Mouse (Mus musculus): ENCODE data around the gene Tle3.

Gene Tle3

DNA sequence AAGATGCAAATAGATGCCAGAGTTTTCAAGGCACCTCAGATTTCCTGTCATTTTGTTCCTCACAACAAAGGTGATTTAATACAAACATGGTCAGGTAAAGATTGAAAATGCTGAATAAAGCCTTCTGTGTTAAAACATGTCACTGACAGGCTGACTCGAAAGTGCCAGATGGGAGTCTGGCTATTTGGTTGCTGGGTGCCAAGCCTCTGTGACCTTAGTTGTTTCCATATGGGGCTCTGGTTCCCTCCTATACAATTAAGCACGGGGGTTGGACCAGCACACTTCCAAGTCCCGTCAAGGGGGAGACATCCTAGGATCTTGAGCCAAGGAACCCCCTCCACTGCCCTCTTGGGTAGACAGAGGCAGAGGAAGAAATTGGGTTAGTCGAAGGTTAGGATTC, 13.2 kb upstream of the Tle3 start:
- no peak for DNase-seq (ENCODE audit: low spot score in 2 of 2)

- DNase-seq (ENCODE audit: low spot score in 2 of 2): no peak
Observed at GRCm38 (mm10) chr9:61359741-61360140, 12.4 kb upstream of the Tle3 start.

- DNase-seq (ENCODE audit: low spot score in 2 of 2): no peak
Observed at GRCm38 (mm10) chr9:61360163-61360562, 12.0 kb upstream of the Tle3 start.

DNA sequence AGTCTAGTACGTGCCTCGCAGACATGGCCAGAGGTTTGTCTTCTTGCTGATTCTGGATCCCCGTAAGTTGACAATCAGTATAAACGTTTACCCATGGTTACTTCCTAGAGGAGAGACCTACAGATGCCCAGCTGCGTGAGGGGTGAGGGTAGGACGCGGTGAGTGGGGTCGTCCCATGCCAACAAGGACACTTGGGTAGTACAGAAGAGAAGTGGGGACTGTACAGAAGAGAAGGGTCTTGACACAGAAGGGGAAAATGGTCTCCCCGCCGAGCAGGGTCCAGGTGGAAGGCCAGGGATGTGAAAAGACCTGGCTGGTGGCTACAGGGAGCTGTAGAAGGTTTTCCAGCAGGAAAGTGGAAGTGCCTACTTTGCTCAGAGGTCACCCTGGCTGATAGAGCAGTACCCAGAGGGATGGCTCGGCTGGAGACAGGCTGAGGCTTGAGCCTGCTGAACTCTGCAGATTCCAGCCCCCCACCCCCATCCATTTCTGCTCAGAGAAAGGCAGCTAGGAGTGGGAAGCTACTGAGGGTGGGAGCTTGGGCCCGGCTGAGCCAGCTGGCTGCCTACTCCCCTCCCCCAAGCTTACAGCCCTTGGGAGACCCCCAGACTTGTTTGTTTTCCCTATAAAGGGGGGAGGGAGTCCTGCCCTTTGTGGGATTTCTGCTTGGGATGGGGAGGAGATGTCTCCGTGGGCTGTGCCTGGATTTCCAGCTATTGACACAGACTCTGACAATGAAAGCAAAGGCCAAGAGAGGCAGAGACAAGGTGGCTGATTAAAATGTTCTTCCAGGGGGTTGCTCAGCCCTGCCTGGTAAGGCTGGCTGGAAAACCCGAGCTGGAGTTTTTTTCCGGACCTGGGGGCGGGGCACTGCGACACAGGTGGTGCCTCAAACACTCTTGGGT, 11.2 kb upstream of the Tle3 start:
- no peak for DNase-seq (ENCODE audit: low spot score in 2 of 2)

- no peak for DNase-seq (ENCODE audit: low spot score in 2 of 2)
Observed at GRCm38 (mm10) chr9:61363194-61363593, 9.0 kb upstream of the Tle3 start.

DNA sequence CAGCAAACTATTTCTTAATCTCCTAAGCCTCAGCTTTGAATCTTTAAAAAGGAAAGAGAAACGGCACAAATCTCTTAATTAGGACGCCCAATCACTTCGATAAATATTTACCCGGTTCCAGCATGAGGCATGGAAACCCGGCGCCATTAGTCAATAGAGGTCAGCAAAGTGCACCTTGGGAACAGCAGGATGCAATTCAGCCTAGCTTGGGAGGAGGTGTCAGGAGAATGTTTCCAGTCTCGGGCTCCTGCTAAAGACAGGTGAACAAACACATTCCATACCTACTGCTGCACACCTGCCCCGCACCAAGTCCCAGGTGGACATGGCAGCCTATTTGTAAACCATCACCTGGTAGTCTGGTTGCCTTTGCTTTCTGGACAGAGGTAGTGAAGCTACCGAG, 6.1 kb upstream of the Tle3 start:
- DNase-seq (ENCODE audit: low spot score in 2 of 2): no peak

DNA sequence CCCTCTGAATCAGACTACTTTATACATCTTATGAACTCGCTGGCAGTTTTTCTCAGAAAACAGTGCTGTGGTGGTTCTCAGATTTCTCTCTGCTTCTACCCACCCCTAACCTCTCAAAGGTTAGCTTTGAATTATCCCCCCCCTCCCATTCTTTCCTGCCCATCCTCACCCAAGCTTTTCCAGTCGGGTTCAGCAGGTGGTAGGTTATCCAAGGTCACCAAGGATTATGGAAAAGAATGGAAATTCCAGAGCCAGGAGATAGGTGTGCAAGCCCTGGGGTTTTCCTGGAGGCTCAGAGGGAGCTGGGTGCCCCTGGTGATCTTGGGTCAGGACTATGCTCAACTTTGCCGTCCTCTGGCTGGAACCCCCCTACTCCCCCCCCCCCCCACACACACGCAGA, 5.0 kb upstream of the Tle3 start:
- no peak for DNase-seq (ENCODE audit: low spot score in 2 of 2)

DNA sequence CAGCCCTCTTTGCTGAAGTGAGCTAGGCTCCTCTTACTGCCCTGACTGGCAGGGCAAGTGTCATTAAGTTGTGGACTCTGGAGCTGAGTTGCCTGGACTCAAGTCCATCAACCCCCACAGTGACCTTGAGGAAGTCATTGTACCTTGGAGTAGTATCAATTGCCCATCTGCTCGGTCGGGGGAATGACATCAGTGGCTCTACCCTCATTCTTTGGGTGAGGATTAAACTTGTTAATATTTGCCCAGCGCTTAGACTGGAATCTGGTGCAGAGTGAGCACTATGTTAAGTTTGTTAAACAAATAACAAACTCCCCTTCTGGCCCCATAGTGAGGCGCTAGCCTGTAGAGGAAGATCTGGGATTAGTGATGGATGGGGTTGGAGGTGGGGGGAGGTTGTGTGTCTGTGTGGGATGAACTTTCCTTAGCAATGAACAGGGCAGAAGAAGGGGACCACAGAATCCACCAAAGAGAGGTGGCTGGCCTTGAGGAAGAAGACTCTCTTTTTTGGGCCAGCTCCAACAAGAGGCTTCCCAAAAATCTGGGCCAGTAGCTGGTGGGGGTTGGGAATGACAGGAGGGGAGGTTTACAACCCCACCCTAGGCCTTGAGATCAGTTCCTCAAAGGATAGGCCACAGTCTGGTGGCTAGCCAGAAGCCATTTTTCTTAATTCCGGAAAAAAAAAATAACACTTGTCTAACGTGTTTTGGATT, 4.2 kb upstream of the Tle3 start:
- DNase-seq (ENCODE audit: low spot score in 2 of 2): no peak

DNA sequence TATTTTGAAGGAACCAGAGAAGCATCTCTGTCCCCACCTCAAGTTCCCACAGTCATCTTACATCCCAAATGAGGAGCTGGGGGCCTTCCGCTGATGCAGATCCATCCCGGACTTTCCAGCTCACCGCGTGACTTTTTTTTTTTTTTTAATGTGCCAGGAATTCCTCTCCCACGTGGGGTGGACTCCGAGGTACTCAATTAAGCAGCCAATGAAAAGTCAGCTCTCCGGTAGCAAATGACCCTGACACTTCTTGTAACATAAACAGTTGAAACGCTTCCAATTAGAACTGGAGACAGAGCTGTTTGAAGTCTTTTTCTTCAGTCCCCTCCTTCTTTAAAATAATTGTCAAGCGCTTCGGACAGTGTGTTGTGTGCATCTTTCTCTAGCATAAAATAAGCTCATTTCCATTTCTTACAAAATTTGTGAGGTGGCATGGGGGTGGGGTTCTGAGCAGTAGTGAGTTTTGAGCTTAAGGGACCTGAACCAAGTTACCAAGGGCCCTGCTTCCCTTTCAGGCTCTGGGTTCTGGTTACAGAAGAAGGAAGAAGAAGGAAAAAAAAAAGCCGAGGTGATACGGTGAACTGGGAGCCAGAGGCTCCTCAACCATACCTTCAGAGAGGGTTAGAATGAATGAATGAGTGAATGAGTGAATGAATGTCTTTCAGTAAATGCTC, 3.5 kb upstream of the Tle3 start:
- no peak for DNase-seq (ENCODE audit: low spot score in 2 of 2)

DNA sequence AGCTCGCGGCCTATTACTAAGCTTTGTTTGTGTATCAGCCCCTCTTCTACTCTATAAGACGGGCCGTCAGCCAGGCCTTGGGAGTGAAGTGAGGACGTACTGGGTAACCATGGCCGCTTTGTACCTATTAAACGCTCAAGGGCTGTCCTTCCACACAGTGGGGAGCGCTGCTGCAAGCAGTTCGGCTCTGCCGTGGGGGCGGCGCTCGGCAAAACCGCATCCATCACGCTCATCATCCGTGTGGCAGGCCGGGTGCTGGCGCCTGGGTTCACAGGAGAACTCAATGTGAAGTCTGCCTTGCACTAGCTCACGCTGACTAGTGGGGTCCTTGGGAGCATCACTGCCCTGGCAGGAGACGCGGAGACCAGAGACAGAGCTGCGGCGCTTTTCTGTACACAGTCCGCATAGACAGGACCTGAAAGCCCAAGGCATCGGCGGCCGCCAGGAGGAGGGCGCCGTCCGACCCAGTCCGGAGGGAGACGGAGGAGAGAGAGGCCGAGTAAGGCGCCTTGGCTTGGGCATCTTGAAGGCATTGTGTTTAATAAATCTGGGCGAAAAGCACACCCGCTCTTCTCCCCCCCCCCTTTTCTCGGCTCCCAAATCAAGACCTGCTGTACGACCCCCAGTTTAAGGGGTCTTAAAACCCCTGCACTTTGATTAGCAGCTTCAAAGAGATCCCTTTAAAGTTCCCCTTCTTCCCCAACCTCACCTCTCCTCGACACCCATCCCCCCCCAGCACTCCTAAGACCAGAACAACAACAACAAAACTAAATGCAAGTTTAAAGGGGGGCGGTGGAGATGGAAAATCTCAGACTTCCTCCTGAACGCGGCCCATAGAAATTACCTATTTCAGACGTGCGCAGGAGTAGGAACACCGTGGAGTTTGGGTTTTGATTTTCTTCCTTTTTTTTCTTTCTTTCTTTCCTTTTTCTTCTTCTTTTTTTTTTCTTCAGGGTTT, 2.6 kb upstream of the Tle3 start:
- DNase-seq (ENCODE audit: low spot score in 2 of 2): no peak

- DNase-seq (ENCODE audit: low spot score in 2 of 2): peak; percentile 99 to 100
Observed at GRCm38 (mm10) chr9:61370454-61370888, 1.7 kb upstream of the Tle3 start.

- DNase-seq (ENCODE audit: low spot score in 2 of 2): peak in 1 of 2 experiments; percentile 72
Observed at GRCm38 (mm10) chr9:61370889-61371754, 1.0 kb upstream of the Tle3 start.

DNA sequence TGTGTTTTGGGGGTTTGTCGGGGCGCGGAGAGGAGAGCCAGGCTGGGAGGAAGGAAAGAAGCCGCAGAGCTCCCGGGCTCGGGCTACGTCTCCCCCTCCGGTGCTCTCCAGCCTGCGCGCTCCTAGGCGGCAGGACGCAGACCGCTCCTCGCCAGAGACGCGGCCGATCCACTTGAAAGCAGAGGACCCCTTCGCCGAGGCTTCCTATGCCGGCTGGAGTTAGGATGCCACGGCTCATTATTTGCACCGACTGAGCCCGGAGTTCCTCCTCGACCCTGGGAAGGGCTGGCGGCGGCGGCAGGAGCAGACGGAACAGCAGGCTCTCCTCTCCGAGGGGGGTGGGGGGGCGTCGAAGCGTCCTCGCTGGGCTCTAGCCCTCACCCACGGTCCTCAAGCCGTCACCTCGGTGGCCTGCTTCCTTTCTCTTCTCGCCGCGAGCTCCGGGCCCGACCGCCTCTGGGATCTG, 377 bp downstream of the Tle3 start:
- no peak for DNase-seq (ENCODE audit: low spot score in 2 of 2)

DNA sequence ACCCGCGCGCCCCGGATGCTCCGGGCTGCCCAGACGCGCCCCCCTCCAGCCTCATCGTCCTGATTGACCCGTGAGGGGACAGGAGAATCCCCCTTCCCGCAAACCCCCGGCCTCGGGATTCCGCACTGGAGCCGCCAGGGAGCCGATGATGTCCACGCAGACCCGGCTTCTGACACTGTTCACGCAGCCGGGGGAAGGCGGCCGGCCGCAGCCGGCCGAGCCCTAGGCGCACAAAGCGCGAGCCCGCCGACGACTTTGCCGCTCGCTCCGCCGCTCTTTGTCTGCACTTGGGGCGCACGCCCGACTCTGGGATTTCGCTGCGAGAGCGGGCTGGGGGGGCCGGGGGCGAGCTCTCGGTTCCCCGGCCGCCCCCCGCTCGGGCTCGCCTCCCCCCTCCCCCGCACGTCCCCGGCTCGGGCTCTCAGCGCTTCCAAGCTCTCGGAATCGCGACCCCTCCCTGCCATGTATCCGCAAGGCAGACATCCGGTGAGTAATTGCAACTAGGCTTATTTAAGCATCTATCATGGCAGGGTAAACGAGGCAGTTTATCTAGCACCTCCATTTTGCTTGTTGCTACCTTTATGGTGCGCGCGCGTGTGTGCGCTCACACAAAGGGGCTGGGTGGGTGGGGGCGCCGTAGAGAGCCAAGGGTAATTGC, 939 bp downstream of the Tle3 start:
- no peak for DNase-seq (ENCODE audit: low spot score in 2 of 2)

GRCm38 (mm10) chr9:61373634-61373941, 1.4 kb downstream of the Tle3 start:
- DNase-seq (ENCODE audit: low spot score in 2 of 2): no peak

- DNase-seq (ENCODE audit: low spot score in 2 of 2): no peak
Observed at GRCm38 (mm10) chr9:61373942-61374900, 2.1 kb downstream of the Tle3 start.

DNA sequence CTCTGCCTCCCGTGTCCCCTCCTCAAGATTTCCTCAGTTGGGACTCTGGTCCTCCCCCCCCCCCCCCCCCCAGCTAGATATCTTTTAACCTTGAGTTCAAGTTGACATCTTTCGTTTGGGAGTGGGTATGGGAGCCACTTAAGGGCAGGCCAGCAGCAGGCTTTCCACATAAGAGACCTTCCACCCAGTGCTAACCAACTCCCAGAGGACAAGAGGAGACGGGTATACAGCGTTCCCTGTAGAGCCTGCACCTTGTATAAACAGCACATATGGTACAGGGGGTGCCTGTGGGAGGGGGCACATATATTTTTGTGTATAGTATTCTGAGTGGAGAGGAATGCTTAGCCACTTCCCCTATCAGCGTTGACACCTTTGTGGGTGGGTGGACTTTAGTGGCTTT, 2.8 kb downstream of the Tle3 start:
- DNase-seq (ENCODE audit: low spot score in 2 of 2): no peak

DNA sequence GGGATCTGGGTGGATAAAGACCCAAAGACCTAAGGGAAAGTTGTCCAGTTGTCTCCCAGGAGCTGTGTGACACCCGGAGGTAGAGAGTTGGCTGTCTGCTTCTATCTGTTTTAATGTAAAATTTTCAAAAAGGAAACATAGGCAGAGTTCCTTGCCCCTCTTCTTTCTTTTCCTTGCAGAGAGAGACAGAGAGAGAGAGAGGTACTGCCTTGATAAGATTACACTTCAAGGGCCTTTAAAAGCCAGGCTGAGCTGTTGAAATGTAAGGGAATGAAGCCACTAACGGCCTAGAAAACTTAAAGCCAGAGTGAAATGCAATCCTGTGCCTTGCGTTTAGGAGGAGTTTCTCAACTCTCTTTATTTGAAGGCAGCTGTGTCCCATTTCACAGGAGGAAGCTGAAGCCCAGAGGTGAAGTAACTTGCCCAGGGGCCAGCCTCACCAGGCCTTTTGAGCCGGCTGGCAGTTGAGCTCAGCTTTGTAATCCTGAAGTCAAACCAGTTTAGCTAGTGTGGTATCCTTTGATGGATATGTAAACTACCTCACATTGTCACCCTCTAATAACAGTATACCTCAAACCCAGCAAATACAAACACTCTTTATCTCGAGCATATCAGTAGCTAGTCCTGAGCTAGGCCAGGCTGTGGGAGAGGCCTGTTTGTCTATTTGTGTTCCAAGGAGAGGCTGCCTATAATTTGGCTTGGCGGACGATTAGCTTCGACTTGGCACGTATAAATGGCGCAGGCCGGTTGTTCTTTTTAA, 3.8 kb downstream of the Tle3 start:
- no peak for DNase-seq (ENCODE audit: low spot score in 2 of 2)

Measured in left cerebral cortex, adult 9 months (tissue).